Mouse (Mus musculus): ENCODE results near the gene F7. TPM values are rescaled to one million over a fixed set of nuclear protein-coding genes. Genes with fewer than 3 reads are reported as not detected.

The F7 gene
- polyA plus RNA-seq (2017; shearing (Covaris generic)): not detected

DNA sequence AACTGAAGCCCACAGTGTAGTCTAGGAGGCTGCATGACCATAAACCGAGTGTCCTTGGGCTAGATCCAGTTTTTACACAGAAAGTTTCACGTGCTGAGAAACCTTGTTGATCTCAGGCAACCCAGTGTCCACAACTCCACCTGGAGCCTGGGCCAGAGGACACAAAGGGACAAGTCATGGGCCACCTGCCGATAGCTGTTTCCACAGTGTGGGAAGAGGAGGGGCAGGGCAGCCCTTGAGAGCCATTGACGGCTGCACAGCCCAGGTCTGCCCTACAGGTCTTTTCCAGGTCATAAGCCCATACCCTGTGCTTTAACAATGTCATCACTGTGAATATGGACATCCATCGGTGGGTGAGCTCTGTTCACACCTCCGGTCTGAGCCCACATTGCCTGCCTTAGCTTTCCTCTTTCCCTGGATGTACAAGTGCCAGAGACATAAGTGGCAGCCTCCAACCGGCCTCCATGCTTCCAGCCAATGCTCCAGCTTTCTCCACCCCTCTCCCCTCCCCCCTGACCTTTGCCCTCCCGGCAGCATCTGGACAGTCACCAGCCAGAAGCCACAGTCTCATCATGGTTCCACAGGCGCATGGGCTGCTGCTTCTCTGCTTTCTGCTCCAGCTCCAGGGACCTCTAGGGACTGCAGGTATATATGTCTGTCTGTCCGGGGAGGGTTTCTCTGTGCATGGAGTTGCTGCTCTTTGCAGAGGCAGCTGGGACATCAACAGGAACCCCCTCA lies at the start of gene F7:
Gene F7 (plus strand): TSS at position 548 of the 738 bp plus-strand sequence.

DNA sequence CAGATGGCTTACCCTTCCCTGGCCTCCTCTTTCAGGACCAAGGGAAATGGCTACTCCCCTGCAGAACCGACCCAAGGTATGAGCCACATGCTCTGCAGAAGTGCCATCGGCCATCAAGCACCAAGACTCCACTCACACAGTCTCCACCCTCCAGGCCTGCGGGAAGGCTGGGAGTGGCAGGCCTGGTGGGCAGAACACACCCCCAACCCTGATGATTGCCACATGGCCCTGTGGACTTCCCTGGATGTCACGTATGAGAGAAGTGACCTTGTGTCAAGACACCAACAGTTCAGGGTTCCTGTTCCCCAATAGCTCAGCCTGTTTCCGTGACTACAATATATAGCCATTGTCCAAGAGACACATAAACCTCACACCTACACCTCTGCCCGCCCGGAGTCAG lies 11.2 kb downstream of the F7 start, which contains the start of gene F10:
Gene F10 (plus strand): TSS at position 294 of the 400 bp plus-strand sequence.

DNA sequence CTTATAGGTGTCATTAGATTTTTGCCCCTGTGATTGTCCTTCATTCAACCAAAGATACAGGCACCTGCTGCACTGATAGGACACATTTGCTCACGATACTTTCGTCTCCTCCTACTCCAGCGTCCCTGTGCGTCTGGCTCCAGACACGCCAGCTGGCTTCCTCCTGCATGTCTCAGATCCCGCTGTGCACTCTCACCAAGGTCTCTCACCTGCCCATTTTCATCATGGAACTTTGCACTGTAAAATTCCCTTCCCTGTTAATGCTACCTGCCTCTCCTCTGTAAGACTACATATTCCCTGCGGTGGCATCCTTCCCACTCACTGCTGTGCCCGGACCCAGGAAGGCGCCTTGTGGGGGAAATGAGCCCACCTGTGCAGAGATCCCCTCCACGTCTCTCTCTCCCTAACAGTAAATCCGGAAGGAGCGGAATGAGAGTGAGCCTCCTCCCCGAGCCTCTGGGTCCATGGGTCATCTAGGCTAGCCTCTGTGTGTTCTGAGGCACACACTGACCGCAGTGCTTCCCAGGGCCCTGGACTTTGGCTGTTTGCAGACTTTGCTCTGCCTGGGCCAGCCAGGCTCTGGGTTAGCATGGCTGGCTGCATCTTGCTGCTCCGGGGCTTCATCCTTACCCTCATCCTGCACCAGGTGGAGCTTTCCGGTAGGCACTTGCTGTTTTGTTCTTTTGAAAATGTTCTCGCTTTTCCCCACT lies 34.8 kb downstream of the F7 start, which contains the start of gene Proz:
Gene Proz (plus strand): TSS at position 474 of the 710 bp plus-strand sequence.

Other genes with a start within 250 kb of the F7 start
- 1.1 TPM for gene Mcf2l, start 152.2 kb upstream of the F7 start, polyA plus RNA-seq (2017; shearing (Covaris generic))
- not detected for gene F10, start 11.3 kb downstream of the F7 start, polyA plus RNA-seq (2017; shearing (Covaris generic))
- gene Proz, start 34.9 kb downstream of the F7 start, polyA plus RNA-seq (2017; shearing (Covaris generic)): 2.8 TPM
- 47.2 TPM for gene Pcid2, start 79.4 kb downstream of the F7 start, polyA plus RNA-seq (2017; shearing (Covaris generic))
- 41.7 TPM for gene Cul4a, start 79.6 kb downstream of the F7 start, polyA plus RNA-seq (2017; shearing (Covaris generic))
- 289 TPM for gene Lamp1, start 133.1 kb downstream of the F7 start, polyA plus RNA-seq (2017; shearing (Covaris generic))
- 3.1 TPM for gene Grtp1, start 174.6 kb downstream of the F7 start, polyA plus RNA-seq (2017; shearing (Covaris generic))
- 0.13 TPM for gene Adprhl1, start 228.1 kb downstream of the F7 start, polyA plus RNA-seq (2017; shearing (Covaris generic))

Data from CD4-positive, CD25-positive, alpha-beta regulatory T cell (primary cell).